Mouse (Mus musculus) small intestine, adult 2 months (tissue): Measurements from ENCODE around the gene Nanog. TPM values are rescaled to one million over a fixed set of nuclear protein-coding genes. Genes with fewer than 3 reads are reported as not detected.

ENCODE experiments used
- H3K27ac ChIP-seq: fragments of 200-500 bp; 2 replicates; pipeline ENCODE4 v1.5.1; 2012; ENCODE audit warnings: low read depth, low read length, control low read depth, inconsistent platforms; ENCODE audit not compliant: insufficient read depth
- H3K27me3 ChIP-seq: fragments of 200-500 bp; 2 replicates; pipeline ENCODE4 v1.6.1; 2012; ENCODE audit warnings: mild to moderate bottlenecking, moderate library complexity, low read length, inconsistent platforms; ENCODE audit not compliant: control insufficient read depth, insufficient read depth
- H3K36me3 ChIP-seq: fragments of 200-500 bp; 2 replicates; pipeline ENCODE4 v1.6.1; 2012; ENCODE audit warnings: mild to moderate bottlenecking, low read length, control low read depth, inconsistent platforms; ENCODE audit not compliant: control insufficient read depth, insufficient read depth
- H3K4me1 ChIP-seq: fragments of 200-500 bp; 2 replicates; pipeline ENCODE4 v1.6.1; 2012; ENCODE audit warnings: low read length, inconsistent platforms, mixed read lengths; ENCODE audit not compliant: control insufficient read depth, insufficient read depth, insufficient read length
- H3K4me3 ChIP-seq: fragments of 200-500 bp; 2 replicates; pipeline ENCODE4 v1.5.1; 2012; ENCODE audit warnings: low read depth, mild to moderate bottlenecking, control low read depth, inconsistent platforms, low read length, moderate library complexity
- CTCF ChIP-seq: fragments of 200-500 bp; IDR thresholded peaks from 2 replicates; pipeline ENCODE4 v1.5.1; 2012; ENCODE audit warnings: low read depth, mild to moderate bottlenecking, control low read depth, inconsistent platforms, low read length, moderate library complexity, mixed read lengths; ENCODE audit not compliant: insufficient replicate concordance, insufficient read length; ENCODE audit errors: extremely low read depth
- POLR2A ChIP-seq: fragments of 200-500 bp; IDR thresholded peaks from 2 replicates; pipeline ENCODE4 v1.6.1; 2012; ENCODE audit warnings: low read depth, mild to moderate bottlenecking, control low read depth, inconsistent platforms, low read length, moderate library complexity
- WGBS: fragments of 180-500 bp; shearing (Covaris S2); methylation state at CpG from one replicate; pipeline ENCODE4 v1.1.7; 2018; 5-methylcytosine and 5-hydroxymethylcytosine counted together
- polyA plus RNA-seq: library from polyadenylated mRNA; depleted of rRNA; stranded (reverse); fragments of >200 nt; gene quantifications from 2 replicates; pipeline ENCODE4 v1.2.3, GENCODE M21; 2012; rRNA removed

The Nanog gene
- polyA plus RNA-seq, 1 experiment = not detected

GRCm38 (mm10) chr6:122755913-122756312 lies 48.6 kb downstream of the Nanog start:
- 59% methylated on average over 2 of the region's 2 CpGs for WGBS
- H3K27me3 ChIP-seq = no peaks in the 10 kb centered on the region
- no peak overlapping the region for H3K27ac ChIP-seq
- no peaks in the 10 kb centered on the region for H3K4me1 ChIP-seq
- H3K4me3 ChIP-seq = no peak overlapping the region
- no peaks in the 10 kb centered on the region for H3K36me3 ChIP-seq
- no peak for TF ChIP-seq CTCF
- no peak for TF ChIP-seq POLR2A

GRCm38 (mm10) chr6:122758732-122759131 lies 51.4 kb downstream of the Nanog start:
- TF ChIP-seq POLR2A (no peak), CTCF (no peak)
- 74% methylated on average over 5 of the region's 5 CpGs for WGBS
- Histone ChIP-seq H3K36me3 (no peaks in the 10 kb centered on the region), H3K4me3 (no peak overlapping the region), H3K27me3 (0 out of 2 replicates have a peak, but pooled peaks cover under 1% of the 10 kb centered on the region), H3K27ac (no peak overlapping the region), H3K4me1 (no peaks in the 10 kb centered on the region)

- Histone ChIP-seq H3K27me3 (peaks cover 14% of the 10 kb centered on the region), H3K4me1 (no peaks in the 10 kb centered on the region; the same call in none of the 2 replicates), H3K36me3 (no peaks in the 10 kb centered on the region), H3K4me3 (peak overlapping the region; percentile 69), H3K27ac (no peak overlapping the region)
- TF ChIP-seq CTCF (no peak), POLR2A (no peak)
- WGBS = 16% methylated on average over 11 of the region's 11 CpGs
Measured at GRCm38 (mm10) chr6:122761011-122761599, 53.8 kb downstream of the Nanog start.

GRCm38 (mm10) chr6:122761901-122762300 lies 54.6 kb downstream of the Nanog start:
- H3K27me3 ChIP-seq = peaks cover 14% of the 10 kb centered on the region
- H3K27ac ChIP-seq = no peak overlapping the region
- H3K4me1 ChIP-seq = no peaks in the 10 kb centered on the region; the same call in none of the 2 replicates
- H3K36me3 ChIP-seq = no peaks in the 10 kb centered on the region
- no peak for TF ChIP-seq POLR2A
- TF ChIP-seq CTCF = no peak
- H3K4me3 ChIP-seq = no peak overlapping the region

GRCm38 (mm10) chr6:122762480-122762879 lies 55.2 kb downstream of the Nanog start:
- H3K4me1 ChIP-seq = no peaks in the 10 kb centered on the region; the same call in none of the 2 replicates
- H3K36me3 ChIP-seq = no peaks in the 10 kb centered on the region
- WGBS = 58% methylated on average over 3 of the region's 3 CpGs
- H3K27me3 ChIP-seq = peaks cover 14% of the 10 kb centered on the region
- H3K27ac ChIP-seq = no peak overlapping the region
- H3K4me3 ChIP-seq = no peak overlapping the region
- TF ChIP-seq CTCF = no peak
- TF ChIP-seq POLR2A = no peak

GRCm38 (mm10) chr6:122762952-122763700 lies 55.8 kb downstream of the Nanog start:
- Histone ChIP-seq H3K27me3 (peaks cover 14% of the 10 kb centered on the region), H3K36me3 (no peaks in the 10 kb centered on the region), H3K4me1 (no peaks in the 10 kb centered on the region; the same call in none of the 2 replicates), H3K27ac (no peak overlapping the region), H3K4me3 (no peak overlapping the region)
- no peak for TF ChIP-seq POLR2A
- no peak for TF ChIP-seq CTCF
- WGBS = 70% methylated on average over 11 of the region's 11 CpGs

GRCm38 (mm10) chr6:122763844-122764445 lies 56.7 kb downstream of the Nanog start:
- Histone ChIP-seq H3K27ac (no peak overlapping the region), H3K36me3 (no peaks in the 10 kb centered on the region), H3K4me3 (peak overlapping the region; percentile 56), H3K4me1 (no peaks in the 10 kb centered on the region; the same call in none of the 2 replicates), H3K27me3 (peaks cover 14% of the 10 kb centered on the region)
- 35% methylated on average over 17 of the region's 17 CpGs for WGBS
- no peak for TF ChIP-seq CTCF
- no peak for TF ChIP-seq POLR2A

Other genes starting within 250 kb of the Nanog start
- gene Rimklb, start 208.7 kb upstream of the Nanog start, polyA plus RNA-seq = 0.04 TPM in 1 of 2 replicates, not detected in the other
- gene Mfap5, start 201.6 kb upstream of the Nanog start, polyA plus RNA-seq = 1.7 and 6.1 TPM in 2 replicates
- gene Aicda, start 153.7 kb upstream of the Nanog start, polyA plus RNA-seq = 0.17 and 0.44 TPM in 2 replicates
- 15.2 and 15.5 TPM in 2 replicates for gene Apobec1, start 105.0 kb upstream of the Nanog start, polyA plus RNA-seq
- gene Gdf3, start 97.4 kb upstream of the Nanog start, polyA plus RNA-seq = 0.14 TPM in 1 of 2 replicates, not detected in the other
- gene Dppa3, start 81.1 kb upstream of the Nanog start, polyA plus RNA-seq = not detected in 2 replicates
- 1.0 and 1.3 TPM in 2 replicates for gene Slc2a3, start 94.2 kb downstream of the Nanog start, polyA plus RNA-seq
- gene Foxj2, start 112.4 kb downstream of the Nanog start, polyA plus RNA-seq = 5.9 and 12.3 TPM in 2 replicates
- gene C3ar1, start 148.7 kb downstream of the Nanog start, polyA plus RNA-seq = 1.2 and 1.8 TPM in 2 replicates
- gene Necap1, start 167.0 kb downstream of the Nanog start, polyA plus RNA-seq = 5.1 and 8.6 TPM in 2 replicates
- 0.29 and 0.65 TPM in 2 replicates for gene Clec4a1, start 214.4 kb downstream of the Nanog start, polyA plus RNA-seq
- 0.08 and 0.27 TPM in 2 replicates for gene Clec4a3, start 245.0 kb downstream of the Nanog start, polyA plus RNA-seq